Mouse (Mus musculus) ES-Bruce4 (cell line): ENCODE results near the gene Piwil4. TPM values are rescaled to one million over a fixed set of nuclear protein-coding genes. Genes with fewer than 3 reads are reported as not detected.

Experiments used
- H3K27ac ChIP-seq: 2 replicates; pipeline ENCODE4 v1.5.1; 2012; ENCODE audit warnings: low read length, inconsistent platforms; ENCODE audit not compliant: insufficient read depth
- H3K27me3 ChIP-seq: 2 replicates; pipeline ENCODE4 v1.6.1; 2012; ENCODE audit warnings: mild to moderate bottlenecking, low read length, inconsistent platforms; ENCODE audit not compliant: control insufficient read depth, poor library complexity, insufficient read depth, severe bottlenecking
- H3K36me3 ChIP-seq: 2 replicates; pipeline ENCODE4 v1.6.1; 2012; ENCODE audit warnings: inconsistent platforms, mild to moderate bottlenecking, low read length, moderate library complexity; ENCODE audit not compliant: control insufficient read depth, poor library complexity, insufficient read depth, severe bottlenecking
- H3K4me1 ChIP-seq: one replicate; pipeline ENCODE4 v1.8.1; 2011; ENCODE audit warnings: low read length; ENCODE audit not compliant: control insufficient read depth, insufficient read depth
- H3K4me3 ChIP-seq: 2 replicates; pipeline ENCODE4 v1.5.1; 2011; ENCODE audit warnings: low read depth, mild to moderate bottlenecking, low read length
- H3K9ac ChIP-seq: 2 replicates; pipeline ENCODE4 v1.6.1; 2012; ENCODE audit warnings: low read depth, mild to moderate bottlenecking, inconsistent platforms; ENCODE audit not compliant: poor library complexity, severe bottlenecking
- H3K9me3 ChIP-seq: replicated peaks from 2 replicates; pipeline ENCODE4 v1.6.1; 2012; ENCODE audit warnings: mild to moderate bottlenecking, low read length, inconsistent platforms; ENCODE audit not compliant: control insufficient read depth, poor library complexity, insufficient read depth, severe bottlenecking
- CTCF ChIP-seq: IDR thresholded peaks from one replicate; pipeline ENCODE4 v1.8.1; 2011; ENCODE audit warnings: low read depth, low read length
- EP300 ChIP-seq: IDR thresholded peaks from 2 replicates; pipeline ENCODE4 v1.6.1; 2011; ENCODE audit warnings: low read depth, low read length; ENCODE audit not compliant: insufficient read depth
- POLR2A ChIP-seq: IDR thresholded peaks from one replicate; pipeline ENCODE4 v1.8.1; 2011; ENCODE audit warnings: low read length; ENCODE audit not compliant: insufficient read depth
- polyA plus RNA-seq: library from polyadenylated mRNA; stranded (reverse); fragments of >200 nt; gene quantifications from 2 replicates; pipeline ENCODE4 v1.2.4, GENCODE M21; 2011; ENCODE audit warnings: low read depth; ENCODE audit not compliant: missing spikeins, insufficient read depth, insufficient read length

Piwil4 gene
- polyA plus RNA-seq, 1 experiment, result not detected

DNA sequence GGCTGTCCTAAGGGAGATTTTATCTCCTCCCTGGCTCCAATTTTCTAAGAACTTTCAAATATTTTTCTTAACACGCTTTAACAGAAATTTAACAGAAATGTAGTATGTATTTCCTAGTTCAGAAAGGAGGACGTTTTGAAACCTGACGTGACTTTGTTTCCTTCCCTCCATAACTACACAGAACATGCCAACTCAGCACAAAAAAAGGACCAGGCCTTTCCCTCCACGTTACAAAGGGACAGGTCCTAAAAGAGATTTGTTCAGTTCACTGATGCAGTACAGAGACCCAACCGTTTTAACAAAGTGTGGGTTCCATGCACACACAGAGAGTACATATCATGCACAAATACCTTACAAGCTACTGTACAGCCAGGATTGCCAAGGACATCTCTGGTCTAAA is 18.9 kb downstream of the Piwil4 start:
- TF ChIP-seq CTCF (no peak), POLR2A (no peak), EP300 (no peak)
- Histone ChIP-seq H3K36me3 (no peaks in the 10 kb centered on the region), H3K27ac (no peak overlapping the region), H3K4me1 (no peaks in the 10 kb centered on the region), H3K27me3 (no peaks in the 10 kb centered on the region), H3K9ac (no peak overlapping the region), H3K4me3 (no peak overlapping the region), H3K9me3 (no peaks in the 10 kb centered on the region)

DNA sequence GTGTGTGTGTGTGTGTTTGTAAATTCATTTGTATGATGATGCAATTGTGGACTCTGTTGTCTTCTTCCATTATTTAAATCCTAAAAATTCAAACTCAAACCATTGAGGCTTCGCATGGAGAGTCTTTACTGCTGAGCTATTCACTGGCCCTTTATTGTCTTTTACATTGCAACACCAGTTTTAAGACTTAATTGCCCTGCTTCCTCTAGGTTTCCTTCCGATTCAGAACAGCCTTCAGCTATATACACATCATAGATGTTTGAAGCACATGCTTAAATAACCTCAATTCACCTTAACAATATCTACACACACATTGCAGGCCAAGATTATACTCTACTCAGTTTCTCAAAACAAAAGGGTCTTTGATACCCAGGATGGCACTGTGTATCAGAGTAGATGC is 20.1 kb downstream of the Piwil4 start:
- Histone ChIP-seq H3K9ac (no peak overlapping the region), H3K4me3 (no peak overlapping the region), H3K4me1 (no peaks in the 10 kb centered on the region), H3K27me3 (no peaks in the 10 kb centered on the region), H3K36me3 (no peaks in the 10 kb centered on the region), H3K9me3 (no peaks in the 10 kb centered on the region), H3K27ac (no peak overlapping the region)
- TF ChIP-seq POLR2A (no peak), CTCF (no peak), EP300 (no peak)

DNA sequence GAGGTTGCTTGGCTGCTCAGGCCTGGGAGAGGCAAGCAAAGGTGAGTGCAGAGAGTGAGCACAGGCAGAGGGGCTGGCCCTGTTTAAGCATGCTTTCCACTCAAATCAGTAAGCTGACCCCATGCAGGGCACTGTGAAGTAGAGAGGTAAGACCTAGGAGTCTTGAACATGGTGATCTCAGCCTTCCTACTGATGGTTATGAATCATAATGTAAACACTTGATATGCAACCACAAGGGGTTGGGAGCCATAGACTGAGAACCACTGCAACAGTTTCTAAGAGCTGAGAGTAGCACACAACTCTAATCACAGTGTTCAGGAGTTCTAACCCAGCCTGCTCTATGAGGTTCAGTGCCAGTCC is 22.2 kb downstream of the Piwil4 start:
- Histone ChIP-seq H3K4me1 (no peaks in the 10 kb centered on the region), H3K4me3 (no peak overlapping the region), H3K27me3 (no peaks in the 10 kb centered on the region), H3K36me3 (no peaks in the 10 kb centered on the region), H3K9ac (no peak overlapping the region), H3K9me3 (no peaks in the 10 kb centered on the region), H3K27ac (no peak overlapping the region)
- no peak for TF ChIP-seq POLR2A
- TF ChIP-seq EP300, result no peak
- no peak for TF ChIP-seq CTCF

DNA sequence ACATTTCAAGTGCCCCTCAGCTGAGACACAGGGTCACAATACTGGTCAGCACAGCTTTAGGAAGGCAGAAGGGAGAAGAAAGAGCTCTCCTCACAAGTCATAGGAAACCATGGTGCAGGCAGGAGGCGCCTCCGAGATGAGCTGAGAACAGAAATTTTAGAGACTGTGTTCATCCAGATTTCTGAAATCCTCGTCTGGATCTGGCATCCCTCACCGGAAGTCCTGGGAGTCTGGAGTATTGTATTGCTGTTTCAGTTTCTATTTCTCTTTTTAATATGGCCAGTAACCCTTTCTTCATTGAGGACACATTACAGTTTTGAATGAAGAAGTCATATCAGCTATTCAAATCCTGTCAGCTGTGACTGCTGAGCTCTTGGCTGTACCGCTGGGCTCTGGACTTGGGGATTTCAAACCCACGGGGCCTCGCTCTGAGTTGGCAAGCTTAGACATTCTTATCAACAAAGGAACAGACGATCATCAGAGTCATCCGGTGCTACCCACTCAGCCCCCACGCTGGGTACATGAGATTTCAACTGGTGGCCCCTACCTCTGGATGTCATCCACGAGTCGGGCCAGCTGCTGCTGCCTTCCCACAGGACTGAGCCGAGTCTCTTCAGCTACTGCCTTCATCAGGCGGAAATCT is 22.7 kb downstream of the Piwil4 start:
- H3K9ac ChIP-seq, result no peak overlapping the region
- H3K27me3 ChIP-seq, result no peaks in the 10 kb centered on the region
- H3K4me1 ChIP-seq, result no peaks in the 10 kb centered on the region
- no peaks in the 10 kb centered on the region for H3K9me3 ChIP-seq
- no peaks in the 10 kb centered on the region for H3K36me3 ChIP-seq
- no peak overlapping the region for H3K4me3 ChIP-seq
- TF ChIP-seq CTCF (no peak), POLR2A (no peak), EP300 (no peak)
- no peak overlapping the region for H3K27ac ChIP-seq

DNA sequence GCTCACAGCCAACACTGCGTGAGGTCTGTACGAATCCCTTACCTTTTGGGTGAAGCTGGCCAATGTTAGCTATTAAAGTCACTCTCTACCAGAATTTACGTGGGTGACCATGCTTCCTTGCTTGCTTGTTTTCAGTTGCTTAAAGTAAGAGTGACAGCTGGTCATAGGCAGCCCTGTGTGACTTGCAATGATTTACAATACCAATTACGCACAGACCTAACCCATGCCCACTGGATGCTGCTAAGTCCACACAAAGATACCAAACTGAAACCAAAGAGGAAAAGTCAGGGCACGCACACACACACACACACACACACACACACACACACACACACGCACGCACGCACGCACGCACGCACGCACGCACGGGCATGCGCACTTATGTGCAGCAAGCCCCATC is 25.3 kb downstream of the Piwil4 start:
- no peak overlapping the region for H3K9ac ChIP-seq
- TF ChIP-seq POLR2A, result no peak
- H3K27ac ChIP-seq, result no peak overlapping the region
- H3K27me3 ChIP-seq, result no peaks in the 10 kb centered on the region
- no peaks in the 10 kb centered on the region for H3K4me1 ChIP-seq
- no peak overlapping the region for H3K4me3 ChIP-seq
- H3K36me3 ChIP-seq, result no peaks in the 10 kb centered on the region
- no peaks in the 10 kb centered on the region for H3K9me3 ChIP-seq

DNA sequence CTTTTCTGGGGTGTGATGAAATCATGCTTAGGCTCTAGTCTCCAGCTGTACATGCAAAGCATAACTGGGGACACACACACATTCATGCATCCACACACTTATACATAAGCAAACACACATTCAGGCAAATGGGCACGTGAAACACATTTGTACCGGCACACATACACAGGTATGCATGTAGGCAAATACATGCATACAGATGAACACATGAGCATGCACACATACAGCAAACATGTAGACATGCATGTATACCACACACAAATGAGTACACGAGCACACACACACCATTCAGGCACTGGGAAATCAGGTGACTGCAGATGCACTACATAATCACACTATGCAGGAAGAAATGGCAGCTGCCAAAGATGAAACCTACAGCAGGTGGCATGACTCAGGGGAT is 29.6 kb downstream of the Piwil4 start:
- no peaks in the 10 kb centered on the region for H3K27me3 ChIP-seq
- no peak overlapping the region for H3K9ac ChIP-seq
- H3K4me3 ChIP-seq, result no peak overlapping the region
- no peak overlapping the region for H3K27ac ChIP-seq
- no peaks in the 10 kb centered on the region for H3K9me3 ChIP-seq
- no peaks in the 10 kb centered on the region for H3K36me3 ChIP-seq
- no peaks in the 10 kb centered on the region for H3K4me1 ChIP-seq
- no peak for TF ChIP-seq CTCF
- TF ChIP-seq EP300, result no peak
- no peak for TF ChIP-seq POLR2A
